Mouse (Mus musculus): ENCODE measurements around the gene Med13. TPM values are rescaled to one million over a fixed set of nuclear protein-coding genes. Genes with fewer than 3 reads are reported as not detected.

The Med13 gene
- polyA plus RNA-seq (2014; fragmentation: Illumina TruSeq; extraction: RNeasy Lipid Tissue Mini Kit (QIAGEN cat#74804); ENCODE audit: low read depth, low replicate concordance) = 23.7 TPM

GRCm38 (mm10) chr11:86356854-86357788 is at the start of gene Med13:
TSS of gene Med13 (minus strand) at chr11:86357602.

GRCm38 (mm10) chr11:86257460-86258076 is 99.8 kb downstream of the Med13 start, which contains the start of gene Ints2:
TSS of gene Ints2 (minus strand) at chr11:86257575.

Other genes with a start within 250 kb of the Med13 start
- 1.1 TPM for gene Brip1, start 156.4 kb downstream of the Med13 start, polyA plus RNA-seq (2014; fragmentation: Illumina TruSeq; extraction: RNeasy Lipid Tissue Mini Kit (QIAGEN cat#74804); ENCODE audit: low read depth, low replicate concordance)
- 4.8 TPM for gene Ints2, start 100.0 kb downstream of the Med13 start, polyA plus RNA-seq (2014; fragmentation: Illumina TruSeq; extraction: RNeasy Lipid Tissue Mini Kit (QIAGEN cat#74804); ENCODE audit: low read depth, low replicate concordance)
- 58.9 TPM for gene Rnft1, start 127.1 kb upstream of the Med13 start, polyA plus RNA-seq (2014; fragmentation: Illumina TruSeq; extraction: RNeasy Lipid Tissue Mini Kit (QIAGEN cat#74804); ENCODE audit: low read depth, low replicate concordance)
- gene Rps6kb1, start 187.2 kb upstream of the Med13 start, polyA plus RNA-seq (2014; fragmentation: Illumina TruSeq; extraction: RNeasy Lipid Tissue Mini Kit (QIAGEN cat#74804); ENCODE audit: low read depth, low replicate concordance) = 28.0 TPM
- gene Tubd1, start 187.4 kb upstream of the Med13 start, polyA plus RNA-seq (2014; fragmentation: Illumina TruSeq; extraction: RNeasy Lipid Tissue Mini Kit (QIAGEN cat#74804); ENCODE audit: low read depth, low replicate concordance) = 3.7 TPM